Mouse (Mus musculus) megakaryocyte, adult 5-6 weeks (primary cell): Measurements from ENCODE around the gene Rhog. TPM values are rescaled to one million over a fixed set of nuclear protein-coding genes. Genes with fewer than 3 reads are reported as not detected.

Experiments used
- ATAC-seq: 2 replicates; pipeline ENCODE4 v1.8.0; 2016; ENCODE audit warnings: mild to moderate bottlenecking, inconsistent platforms; ENCODE audit not compliant: poor library complexity, severe bottlenecking
- total RNA-seq, 2 experiments: library from RNA; stranded (forward) in 1 of 2; stranded (reverse) in 1 of 2; fragments of 153-499, 151-499 nt in 1 of 2; fragments of 221-1000, 200-1000 nt in 1 of 2; gene quantifications; 2 replicates each; pipeline versions ENCODE4 v1.2.3 to v1.2.4; 2015 to 2017

Rhog gene
- total RNA-seq, 2 experiments from 2014 or later: 89.0 to 359 TPM

DNA sequence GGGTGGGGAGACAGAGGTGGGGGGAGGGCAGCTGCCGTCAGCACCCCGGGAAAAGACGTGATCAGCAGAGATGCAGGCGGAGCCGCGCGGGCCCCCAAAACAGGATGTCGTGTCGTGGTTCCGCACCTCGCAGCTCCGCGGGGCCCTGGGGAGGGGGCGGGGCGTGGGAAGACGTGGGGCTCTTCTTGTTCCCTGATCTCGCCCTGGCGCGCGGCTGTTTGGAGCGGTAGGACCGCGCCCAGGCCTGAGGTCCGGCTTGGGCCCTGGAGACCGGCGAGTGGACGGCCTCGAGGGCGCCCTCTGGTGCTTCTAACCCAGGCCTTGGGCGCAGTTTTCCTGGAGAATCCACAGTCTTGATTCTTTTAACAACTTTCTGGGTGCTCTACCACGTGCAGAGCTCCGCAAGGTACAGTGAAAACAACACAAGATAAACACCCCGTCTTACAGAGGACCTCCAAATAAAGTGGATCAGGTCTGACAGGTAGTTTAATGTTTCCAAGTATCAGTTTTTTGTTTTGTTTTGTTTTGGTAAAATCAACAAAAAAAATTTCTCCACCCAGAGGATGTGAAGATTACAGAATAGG lies 5.1 kb downstream of the Rhog start:
- ATAC-seq: peak; percentile 69

DNA sequence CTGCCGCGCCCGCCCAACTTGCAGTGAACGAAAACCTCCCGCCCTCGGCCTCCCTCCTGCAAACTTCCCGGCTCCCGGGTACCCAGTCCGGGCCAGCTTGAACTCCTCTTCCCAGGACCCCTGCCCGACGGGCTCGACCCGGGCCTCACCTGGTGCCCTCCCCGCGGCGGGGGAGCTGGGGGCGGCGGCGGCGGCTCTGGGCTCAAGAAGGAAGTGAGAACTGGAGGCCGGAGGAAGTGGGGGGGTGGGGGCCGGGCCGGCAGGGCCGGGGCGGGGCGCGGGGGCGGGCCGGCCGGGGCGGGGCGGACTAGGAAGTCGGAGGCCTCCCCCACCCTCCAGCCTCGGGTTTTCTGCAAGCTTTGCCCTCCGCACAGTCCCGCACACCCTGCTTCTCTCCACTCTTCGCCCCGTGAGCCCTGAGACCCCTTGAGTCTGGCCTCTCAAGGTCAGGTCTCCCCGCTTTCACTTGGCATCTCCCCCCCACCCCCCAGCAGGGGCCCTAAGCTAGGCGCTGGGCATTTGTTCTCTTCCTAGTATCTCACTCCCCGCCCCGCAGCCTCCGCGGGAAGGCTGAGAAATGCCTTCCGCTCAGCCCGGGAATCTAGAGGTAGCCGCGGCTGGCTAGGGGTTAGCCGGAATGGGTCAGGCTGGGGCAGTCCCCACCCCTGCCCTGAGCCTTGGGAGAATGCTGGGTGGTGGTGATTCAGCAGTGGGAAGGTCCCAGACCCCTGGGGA lies 5.8 kb downstream of the Rhog start:
- ATAC-seq: peak; percentile 44

DNA sequence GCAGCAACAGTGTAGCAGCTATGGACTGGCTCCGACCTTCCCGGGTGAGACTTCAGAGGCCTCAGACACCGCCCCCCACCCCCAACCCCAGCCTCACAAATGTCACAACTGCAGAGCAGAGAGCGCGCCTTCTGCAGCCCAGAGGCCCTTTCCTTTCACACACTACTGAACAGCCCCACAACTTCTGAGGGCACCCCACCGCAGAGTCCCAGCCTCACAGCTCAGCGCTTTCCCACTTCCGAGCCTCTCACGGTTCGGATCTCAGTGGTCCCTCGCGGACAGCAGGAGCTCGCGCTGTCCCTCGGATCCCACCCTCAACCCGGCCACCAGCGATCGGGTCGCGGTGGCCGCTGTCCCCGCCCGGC lies 6.3 kb downstream of the Rhog start:
- 0 out of 2 replicates have a peak, but pooled peaks have one; percentile 0 for ATAC-seq

DNA sequence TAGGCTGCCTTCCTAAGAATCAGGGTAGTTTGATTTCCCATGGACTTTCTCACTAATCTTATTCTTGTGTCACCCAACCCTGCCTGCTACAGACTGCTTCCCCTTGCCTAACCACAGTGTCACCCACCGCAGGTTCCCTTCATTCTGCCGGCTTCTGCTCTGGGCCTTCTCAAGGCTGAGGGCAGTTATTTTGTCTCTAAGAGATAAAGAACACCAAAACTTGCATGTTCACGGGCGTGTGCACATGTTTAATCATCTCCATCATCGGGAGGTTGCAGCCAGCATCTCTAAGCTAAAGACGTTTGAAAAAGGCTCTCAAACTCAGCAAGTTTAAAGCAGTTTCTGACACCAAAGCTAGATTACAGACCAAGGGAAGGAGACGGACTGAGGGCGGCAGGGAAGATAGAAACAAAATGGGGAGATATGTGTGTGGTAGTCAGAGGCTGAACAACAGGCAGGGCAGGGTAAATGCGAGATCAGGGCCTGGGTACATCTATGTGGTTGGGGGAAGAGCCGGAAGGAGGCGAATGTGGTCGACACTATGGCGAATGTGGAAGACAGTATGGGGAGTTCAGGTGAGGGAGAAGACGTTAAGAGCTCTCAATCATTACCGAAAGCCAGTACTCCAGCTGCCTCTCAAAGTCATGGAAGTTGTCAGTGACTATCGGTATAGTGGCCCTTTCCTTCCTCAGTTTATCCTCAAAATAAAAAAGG lies 7.0 kb downstream of the Rhog start:
- ATAC-seq: peak; percentile 33

DNA sequence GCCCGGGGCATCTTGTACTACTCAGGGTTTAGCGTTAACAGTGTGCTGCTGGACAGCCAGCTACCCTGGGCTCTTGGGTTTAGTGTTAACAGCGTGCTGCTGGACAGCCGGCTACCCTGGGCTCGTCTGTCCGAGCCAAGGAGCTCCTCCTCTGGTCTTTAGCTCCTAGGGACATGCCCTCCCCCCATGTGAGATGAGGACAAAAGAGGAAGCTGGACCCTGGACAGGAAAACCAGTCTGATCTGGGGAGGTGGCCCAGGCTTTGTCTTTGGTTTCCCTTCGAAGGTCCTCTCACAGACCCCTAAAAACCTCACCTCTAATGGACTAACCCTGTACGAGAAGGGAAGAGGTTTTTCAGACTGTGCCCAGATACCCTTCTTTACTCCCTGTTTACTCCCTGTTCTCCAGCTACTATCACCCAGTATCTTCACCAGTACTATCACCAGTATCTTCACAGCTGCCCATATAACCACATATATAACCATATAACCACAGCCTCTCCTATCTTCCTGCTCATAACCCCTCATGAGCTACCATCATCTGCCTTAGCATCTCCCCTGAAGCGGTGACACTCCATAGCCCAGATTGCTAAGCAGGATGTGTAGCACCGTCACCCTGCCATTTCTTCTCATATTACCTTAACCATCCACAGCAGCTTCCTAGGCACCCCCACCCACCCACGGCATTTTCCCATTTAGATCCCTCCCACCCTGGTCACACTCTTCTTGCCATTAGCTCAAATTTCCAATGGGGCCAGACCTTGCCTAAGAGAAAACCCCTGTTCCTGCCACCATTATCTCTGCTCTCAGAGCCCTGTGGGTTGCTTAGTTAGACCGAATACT lies 8.7 kb downstream of the Rhog start:
- ATAC-seq: no peak

DNA sequence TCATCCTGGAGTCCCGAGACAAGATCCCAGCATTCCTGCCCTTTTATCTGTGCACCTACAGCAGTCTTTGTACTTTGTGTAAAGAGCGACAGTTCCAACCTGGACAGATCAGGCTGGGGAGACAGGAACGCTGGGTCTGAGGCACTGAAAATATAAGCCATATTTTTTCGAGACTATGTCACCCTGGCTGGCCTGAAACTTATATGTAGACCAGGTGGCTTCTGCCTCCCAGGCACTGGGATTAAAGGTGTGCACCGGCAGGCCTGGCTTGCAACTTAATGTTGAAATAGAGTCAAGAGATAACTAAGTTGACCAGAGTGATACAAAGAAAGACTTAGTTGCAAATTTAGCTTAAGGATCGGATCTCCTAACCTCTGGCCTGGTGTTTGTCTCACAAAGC lies 9.6 kb downstream of the Rhog start:
- ATAC-seq: no peak

DNA sequence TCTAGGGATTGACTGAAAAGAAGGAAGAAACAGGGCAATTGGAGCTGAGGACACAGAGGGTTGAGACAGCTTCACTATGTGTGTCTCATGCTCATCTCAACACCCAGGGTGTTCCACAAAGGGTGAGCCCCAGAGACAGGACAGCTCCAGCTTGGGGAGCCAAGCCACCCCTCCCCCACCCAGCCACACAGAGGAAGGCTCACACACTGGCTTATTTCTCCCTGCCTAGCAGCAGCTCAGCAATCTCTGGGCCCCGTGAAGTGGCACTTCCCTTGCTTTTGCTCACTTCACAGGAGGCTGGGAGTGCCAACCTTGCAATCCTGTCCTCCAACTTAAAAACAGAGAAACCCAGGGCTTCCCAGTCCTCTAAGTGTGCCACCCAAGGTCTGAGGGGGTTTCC lies 10.1 kb downstream of the Rhog start:
- ATAC-seq: no peak

DNA sequence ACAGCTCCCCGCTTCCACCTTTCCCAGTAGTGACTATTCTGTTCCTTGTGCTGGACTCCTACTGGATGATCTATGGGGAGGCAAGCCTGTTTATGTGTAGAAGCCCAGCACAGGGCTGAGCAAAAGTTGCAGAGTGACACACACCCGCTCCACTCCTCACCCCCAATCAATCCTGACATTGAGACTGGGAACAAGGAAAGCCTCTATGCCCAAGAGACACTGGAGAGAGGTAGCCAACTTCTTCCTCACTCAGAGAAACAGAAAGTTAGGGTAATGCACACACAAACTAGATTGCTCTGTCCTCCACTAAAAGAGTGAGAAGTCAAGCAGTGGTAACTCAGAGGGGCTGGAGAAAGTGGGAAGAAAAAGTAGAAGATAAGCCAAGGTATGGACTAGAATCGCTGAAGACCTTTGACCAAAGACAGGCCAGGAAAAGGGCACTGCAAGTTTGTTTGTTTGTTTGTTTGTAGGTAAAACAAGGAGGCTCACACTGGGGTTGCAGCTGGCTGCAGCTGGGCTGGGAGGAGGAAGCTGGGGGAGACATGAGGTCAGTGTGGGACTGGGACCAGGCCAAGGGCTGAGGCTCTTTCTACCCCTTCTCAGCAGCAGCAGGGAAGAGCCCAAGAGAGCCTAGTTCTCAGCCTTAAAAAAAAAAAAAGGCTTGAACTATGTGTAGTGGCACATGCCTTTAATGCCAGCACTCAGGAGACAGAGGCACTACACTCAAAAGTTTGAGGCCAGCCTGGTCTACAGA lies 10.9 kb downstream of the Rhog start:
- ATAC-seq: no peak

DNA sequence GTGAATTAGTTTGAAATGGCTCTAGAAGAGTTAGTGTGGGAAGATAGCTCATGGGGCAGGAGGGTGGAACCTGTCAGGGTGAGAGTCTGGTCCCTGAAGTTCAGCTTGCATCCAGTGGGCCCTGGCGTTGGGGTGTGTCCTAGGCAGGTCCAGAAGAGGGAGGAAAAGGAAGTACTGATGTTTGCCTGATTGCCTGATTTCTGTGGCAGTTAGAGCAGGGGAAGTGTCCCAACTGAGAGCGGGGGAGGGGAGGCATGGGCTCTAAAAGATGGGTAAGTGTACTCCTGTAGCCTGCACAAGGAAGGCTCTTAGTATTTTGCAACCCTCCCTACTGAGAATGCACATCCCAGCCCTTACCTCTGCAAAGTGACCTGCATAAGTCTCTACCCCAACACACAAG lies 12.0 kb downstream of the Rhog start:
- ATAC-seq: peak; percentile 66

DNA sequence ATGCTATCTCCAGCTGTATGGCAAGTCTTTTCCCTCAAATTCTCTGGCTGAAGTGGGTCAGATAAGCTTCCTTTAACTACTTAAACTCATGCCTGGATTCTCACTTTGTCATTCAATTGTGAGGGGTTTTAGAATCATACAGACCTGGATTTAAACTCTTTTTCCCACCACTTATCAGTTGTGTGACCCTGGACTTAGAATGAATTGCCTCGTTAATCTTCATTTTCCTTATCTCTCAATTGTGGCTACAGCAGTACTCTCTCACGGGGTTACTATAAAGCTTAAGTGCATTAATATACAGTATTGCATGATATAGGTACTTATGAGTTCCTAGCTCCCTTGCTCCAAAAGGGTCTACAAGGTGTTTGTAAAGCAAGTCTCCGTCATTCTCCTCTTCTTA lies 12.9 kb downstream of the Rhog start:
- no peak for ATAC-seq

DNA sequence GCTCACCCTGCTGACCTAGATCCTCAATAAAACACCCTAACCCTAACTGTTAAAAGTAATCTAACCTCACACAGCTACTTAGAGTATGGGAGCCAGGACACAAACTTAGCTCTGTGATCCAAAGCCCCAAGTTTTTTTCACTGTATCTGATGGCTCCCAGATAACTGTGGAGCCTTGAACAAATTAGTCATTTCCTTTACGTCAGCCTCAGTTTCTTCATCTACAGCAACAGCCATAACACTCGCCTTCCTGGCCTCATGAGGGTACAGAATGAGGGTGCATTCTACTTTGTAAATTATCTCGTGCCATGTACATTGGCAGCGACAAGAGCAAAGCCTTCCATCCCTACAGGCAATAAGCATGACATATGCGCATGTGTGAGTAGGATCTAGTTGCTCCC lies 13.5 kb downstream of the Rhog start:
- 0 out of 2 replicates have a peak, but pooled peaks have one; percentile 8 for ATAC-seq

DNA sequence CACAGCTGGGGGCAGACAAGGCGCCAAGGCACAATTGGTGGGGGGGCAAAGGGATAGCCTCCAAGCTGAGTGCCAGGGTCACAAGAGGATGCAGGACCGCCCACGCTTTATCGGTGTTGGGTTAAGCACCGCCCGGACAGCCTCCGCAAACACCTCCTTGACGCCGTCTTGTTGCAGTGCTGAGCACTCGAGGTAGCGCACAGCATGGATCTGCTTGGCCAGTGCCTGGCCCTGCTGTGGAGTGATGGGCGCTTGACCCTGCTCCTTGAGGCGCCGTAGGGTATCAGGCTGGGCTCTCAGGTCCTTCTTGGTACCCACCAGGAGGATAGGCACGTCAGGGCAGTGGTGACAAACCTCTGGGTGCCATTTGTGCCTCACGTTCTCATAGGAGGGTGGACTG lies 16.3 kb downstream of the Rhog start:
- ATAC-seq: no peak

DNA sequence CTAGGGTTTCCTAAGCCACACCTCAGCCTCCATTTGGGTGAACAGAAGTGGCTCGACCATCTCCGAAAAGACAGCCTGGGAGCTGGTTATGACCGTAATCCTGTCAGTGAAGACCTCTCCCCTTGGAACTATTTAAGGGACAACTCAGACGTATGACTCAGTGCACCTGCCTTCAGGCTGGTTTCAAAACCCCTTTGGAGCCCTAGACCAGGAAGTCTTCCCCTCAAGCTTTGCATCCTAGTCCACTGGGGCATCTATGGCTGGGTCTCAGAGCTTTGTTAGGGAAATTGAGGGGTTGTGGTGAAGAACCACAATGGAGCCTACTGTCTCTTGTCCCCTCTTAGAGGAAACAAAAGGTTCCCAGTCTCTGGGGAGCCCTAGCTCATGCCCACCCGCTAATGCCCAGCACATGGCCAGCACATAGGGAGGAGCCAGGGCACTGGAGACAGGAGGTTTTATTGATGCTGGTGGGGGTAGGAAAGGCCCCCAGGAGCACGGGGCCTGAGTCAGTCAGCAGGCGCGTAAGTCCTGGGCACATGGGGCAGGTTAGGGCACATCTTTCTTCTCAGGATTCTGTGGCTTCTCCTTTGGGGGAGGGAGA lies 17.1 kb downstream of the Rhog start:
- ATAC-seq: no peak

DNA sequence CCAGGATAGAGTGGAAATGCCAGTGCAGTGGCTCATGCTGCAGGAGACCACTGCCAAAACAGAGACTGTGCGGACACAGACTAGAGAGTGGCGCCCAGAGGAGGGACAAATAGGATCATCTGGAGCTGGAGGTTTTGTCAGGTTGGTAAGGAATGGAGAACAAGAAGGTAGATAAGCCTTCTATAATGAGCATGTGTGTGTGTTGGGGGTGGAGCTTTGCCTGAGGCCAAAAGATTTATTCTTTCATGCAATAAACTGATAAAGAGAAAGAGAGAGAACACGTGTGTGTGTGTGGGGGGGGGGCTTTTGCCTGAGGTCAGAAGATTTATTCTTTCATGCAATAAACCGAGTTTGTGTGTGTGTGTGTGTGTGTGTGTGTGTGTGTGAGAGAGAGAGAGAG lies 22.8 kb downstream of the Rhog start:
- ATAC-seq: no peak

DNA sequence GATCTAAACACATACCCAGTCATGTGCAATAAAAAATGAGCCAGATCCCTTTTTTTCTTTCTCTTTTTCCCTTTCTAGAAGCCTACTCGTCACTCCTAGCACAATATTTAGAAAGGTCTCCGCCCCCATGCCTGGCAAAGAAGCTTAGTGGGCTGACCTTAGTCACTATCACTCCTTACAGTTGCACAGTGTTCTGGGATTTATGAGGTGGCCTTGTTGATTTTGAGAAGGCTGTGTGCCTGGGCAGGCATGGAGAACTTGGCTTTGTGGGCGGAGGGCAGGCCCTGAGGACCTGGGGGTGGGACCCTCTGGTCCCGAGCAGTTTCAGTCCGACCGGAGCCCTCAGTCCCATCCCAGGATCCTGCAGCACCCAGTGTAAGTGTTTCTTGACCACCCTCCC lies 26.0 kb downstream of the Rhog start:
- no peak for ATAC-seq

DNA sequence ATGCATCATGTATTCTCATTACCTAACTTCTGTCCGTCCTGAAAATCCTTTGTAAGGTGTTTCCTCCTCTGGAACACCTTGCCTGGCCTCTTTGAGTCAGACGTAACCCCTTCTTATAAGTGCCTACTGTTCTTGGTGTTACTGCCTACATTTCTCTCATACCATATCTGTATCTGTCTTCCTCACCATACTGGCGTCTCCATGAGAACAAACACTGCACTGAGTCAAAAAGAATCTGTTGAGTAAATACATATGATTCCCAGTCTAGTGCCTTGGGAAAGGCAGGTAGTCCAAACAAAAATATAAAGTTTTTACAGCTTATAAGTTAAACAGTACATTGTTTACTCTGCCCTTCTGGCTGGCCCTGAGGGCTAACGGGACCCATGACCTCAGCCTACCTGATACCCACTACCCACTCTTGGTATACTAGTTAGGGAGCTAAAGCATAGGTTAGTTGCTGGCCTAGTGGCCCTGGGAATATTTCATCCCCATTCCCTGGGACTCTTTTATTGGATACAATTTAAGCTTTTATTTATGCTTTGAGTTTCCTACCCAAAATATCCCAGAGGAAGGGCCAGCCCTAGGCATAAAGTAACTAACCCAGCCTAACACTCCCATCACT lies 27.7 kb downstream of the Rhog start:
- no peak for ATAC-seq

DNA sequence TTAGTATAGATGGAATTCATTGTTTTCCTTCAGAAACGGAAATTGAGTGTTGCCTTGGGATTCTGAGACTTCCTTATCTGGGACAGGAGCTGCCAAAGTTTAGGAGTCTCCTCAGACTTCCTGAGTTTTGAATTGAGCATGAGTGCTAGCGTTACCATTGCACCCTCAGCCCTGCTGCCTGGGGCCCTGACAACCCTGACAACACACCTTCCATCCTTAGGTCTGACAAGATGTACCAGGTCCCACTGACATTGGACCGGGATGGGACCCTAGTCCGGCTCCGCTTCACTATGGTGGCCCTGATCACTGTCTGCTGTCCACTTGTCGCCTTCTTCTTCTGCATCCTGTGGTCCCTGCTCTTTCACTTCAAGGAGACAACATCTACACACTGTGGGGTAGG lies 29.8 kb downstream of the Rhog start:
- no peak for ATAC-seq

DNA sequence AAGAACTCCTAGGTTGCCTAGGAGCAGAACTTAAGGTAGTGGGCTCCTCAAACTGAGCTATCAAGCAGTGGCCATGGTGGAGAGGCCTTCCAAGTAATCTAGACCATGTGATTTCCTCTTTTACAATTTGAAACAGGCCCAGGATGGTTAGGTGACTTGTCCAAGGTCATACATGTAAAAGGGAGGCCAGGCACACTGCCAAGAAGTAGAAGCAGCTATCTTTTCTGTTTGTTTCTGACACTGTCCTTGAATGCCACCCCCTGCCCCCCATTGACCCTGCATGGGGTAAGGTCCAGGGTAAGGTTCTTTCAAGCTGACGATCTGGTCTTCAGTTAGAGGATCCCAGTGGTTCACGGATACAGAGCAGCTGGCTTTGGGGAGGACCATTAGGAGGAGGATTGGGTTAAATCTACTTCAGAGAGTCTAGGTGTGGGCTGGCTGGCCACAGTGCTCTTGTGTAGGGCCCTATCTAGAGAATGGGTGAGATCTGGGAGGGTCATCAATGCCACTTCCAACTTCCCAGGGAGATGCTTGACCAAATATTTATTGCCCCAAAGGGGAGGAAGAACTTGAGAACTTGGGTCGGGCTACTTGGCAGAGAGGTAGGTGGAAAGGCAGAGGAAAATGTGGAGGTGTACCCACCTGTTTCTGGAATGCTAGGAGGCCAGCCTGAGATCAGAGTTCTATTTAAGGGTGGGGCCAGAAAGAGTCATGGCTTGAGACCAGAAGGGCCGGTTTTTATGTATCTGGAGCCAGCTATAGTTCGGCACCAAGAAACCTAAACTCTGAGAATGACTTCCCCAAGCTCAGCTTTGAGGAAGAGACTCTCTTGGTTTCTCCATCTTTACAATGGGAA lies 31.7 kb downstream of the Rhog start:
- ATAC-seq: no peak
